Mouse (Mus musculus): ENCODE data around the gene Tdrd5.

- TF ChIP-seq CTCF (IDR thresholded peaks at IDR 0.05; ENCODE audit: low read depth) (no peak), EP300 (IDR thresholded peaks at IDR 0.05; ENCODE audit: low read depth) (no peak)
These were observed 87.2 kb downstream of the Tdrd5 start for GRCm38 (mm10) chr1:156216249-156216648.
